Mouse (Mus musculus) natural killer cell, adult 2 months (primary cell): ENCODE data around the gene Gm42417.
A peak's percentile ranks its signal among the peaks of the same experiment; 100 is the strongest.

Experiments
- DNase-seq, 2 experiments: peaks; one replicate each; pipeline ENCODE4 v3.0.0; 2022; ENCODE audit warnings: low spot score in 2 of 2

Gene Gm42417

GRCm38 (mm10) chr1:36539186-36539585 is at the start of gene Gm42417:
TSS of gene Gm42417 (minus strand) at chr1:36539429.
- DNase-seq: no peak

GRCm38 (mm10) chr1:36587860-36588259 is 48.6 kb upstream of the Gm42417 start:
- DNase-seq: no peak

- DNase-seq: no peak
Measured at GRCm38 (mm10) chr1:36586288-36586687, 47.1 kb upstream of the Gm42417 start.

GRCm38 (mm10) chr1:36583408-36584116 is 44.3 kb upstream of the Gm42417 start:
- no peak for DNase-seq

GRCm38 (mm10) chr1:36582211-36582610 is 43.0 kb upstream of the Gm42417 start:
- DNase-seq: no peak

GRCm38 (mm10) chr1:36581260-36581659 is 42.0 kb upstream of the Gm42417 start:
- no peak for DNase-seq

GRCm38 (mm10) chr1:36580384-36581207 is 41.4 kb upstream of the Gm42417 start:
- DNase-seq: no peak

- DNase-seq: no peak
Measured at GRCm38 (mm10) chr1:36579974-36580383, 40.8 kb upstream of the Gm42417 start.

- no peak for DNase-seq
Measured at GRCm38 (mm10) chr1:36576991-36577675, 37.9 kb upstream of the Gm42417 start.

- no peak for DNase-seq
Measured at GRCm38 (mm10) chr1:36575347-36575746, 36.1 kb upstream of the Gm42417 start.

- DNase-seq: no peak
Measured at GRCm38 (mm10) chr1:36574196-36574955, 35.1 kb upstream of the Gm42417 start.

- DNase-seq: no peak
Measured at GRCm38 (mm10) chr1:36573524-36573923, 34.3 kb upstream of the Gm42417 start.

GRCm38 (mm10) chr1:36572709-36573108 is 33.5 kb upstream of the Gm42417 start:
- DNase-seq: no peak

- no peak for DNase-seq
Measured at GRCm38 (mm10) chr1:36572140-36572700, 33.0 kb upstream of the Gm42417 start.

- peak; percentile 76 to 88 for DNase-seq
Measured at GRCm38 (mm10) chr1:36571627-36572026, 32.4 kb upstream of the Gm42417 start.

GRCm38 (mm10) chr1:36570320-36570719 is 31.1 kb upstream of the Gm42417 start:
- no peak for DNase-seq

- no peak for DNase-seq
Measured at GRCm38 (mm10) chr1:36569694-36570276, 30.6 kb upstream of the Gm42417 start.

- DNase-seq: no peak
Measured at GRCm38 (mm10) chr1:36568776-36569175, 29.5 kb upstream of the Gm42417 start.

GRCm38 (mm10) chr1:36567818-36568603 is 28.8 kb upstream of the Gm42417 start:
- no peak for DNase-seq

- no peak for DNase-seq
Measured at GRCm38 (mm10) chr1:36566425-36566824, 27.2 kb upstream of the Gm42417 start.
